Mouse (Mus musculus) embryo, embryonic 10 days (tissue): ENCODE results near the gene BC004004.

Experiments used
- DNase-seq: peaks from one replicate; pipeline ENCODE4 v3.0.0-alpha.2; 2015; ENCODE audit warnings: low spot score

BC004004 gene

DNA sequence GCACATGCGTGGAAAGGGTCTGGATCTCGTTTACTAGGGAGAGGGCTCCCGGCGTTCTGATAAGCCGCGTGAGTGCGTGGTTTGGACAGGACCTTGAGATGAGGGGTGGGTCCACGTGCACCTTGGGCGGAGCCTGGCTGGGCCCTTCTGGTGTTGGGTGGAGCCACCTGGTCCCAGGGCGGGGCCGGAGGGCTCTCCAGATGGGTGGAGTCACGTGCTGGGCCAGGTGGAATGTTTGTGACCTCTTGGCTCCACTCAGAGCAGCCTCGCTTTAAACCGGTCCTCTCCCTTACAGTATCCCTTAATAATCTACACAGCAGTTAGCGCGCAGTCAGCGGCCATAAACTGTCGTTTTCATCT, 54.0 kb downstream of the BC004004 start:
- peak; percentile 61 for DNase-seq

DNA sequence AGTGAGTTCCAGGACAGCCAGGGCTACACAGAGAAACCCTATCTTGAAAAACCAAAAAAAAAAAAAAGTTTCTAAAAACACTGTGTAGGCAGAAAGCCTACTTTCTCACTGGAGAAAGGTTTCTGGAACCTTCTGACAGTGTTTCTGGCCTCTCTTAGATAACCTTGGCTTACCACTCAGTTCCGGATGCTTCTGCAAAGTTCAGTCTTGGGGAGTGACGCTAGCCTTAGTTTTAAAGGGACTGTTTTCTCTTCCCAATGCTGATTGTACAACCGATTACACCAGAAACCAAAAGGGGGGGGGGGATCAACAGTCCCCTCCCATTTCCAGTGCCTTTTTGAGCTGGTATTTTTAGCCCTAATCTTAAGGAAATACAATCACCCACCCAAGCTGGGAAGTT, 55.0 kb downstream of the BC004004 start:
- no peak for DNase-seq

- DNase-seq = no peak
These were observed 57.2 kb downstream of the BC004004 start for GRCm38 (mm10) chr17:29325831-29326230.

GRCm38 (mm10) chr17:29326531-29327529, 58.2 kb downstream of the BC004004 start:
- peak; percentile 70 for DNase-seq

GRCm38 (mm10) chr17:29327691-29328090, 59.1 kb downstream of the BC004004 start:
- DNase-seq = no peak

DNA sequence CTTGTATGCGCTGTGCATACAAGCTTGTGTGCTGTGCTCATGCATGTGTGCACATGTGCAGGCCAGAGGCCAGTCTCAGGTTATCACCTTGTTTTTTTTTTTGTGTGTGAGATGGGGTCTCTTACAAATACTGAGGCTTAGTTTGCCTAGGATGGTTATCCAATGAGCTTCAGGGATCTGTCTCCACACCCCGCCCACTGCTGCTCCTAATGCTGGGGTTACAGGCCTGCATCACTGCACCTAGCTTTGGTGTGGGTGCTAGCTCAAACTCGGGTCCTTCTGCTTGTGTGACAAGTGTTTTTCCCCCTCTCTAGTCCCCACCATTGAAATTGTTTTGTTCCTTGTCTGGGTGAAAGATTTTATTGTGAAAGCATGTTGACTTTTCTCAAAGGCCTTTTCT, 61.6 kb downstream of the BC004004 start:
- no peak for DNase-seq

GRCm38 (mm10) chr17:29330671-29331410, 62.3 kb downstream of the BC004004 start:
- no peak for DNase-seq

DNA sequence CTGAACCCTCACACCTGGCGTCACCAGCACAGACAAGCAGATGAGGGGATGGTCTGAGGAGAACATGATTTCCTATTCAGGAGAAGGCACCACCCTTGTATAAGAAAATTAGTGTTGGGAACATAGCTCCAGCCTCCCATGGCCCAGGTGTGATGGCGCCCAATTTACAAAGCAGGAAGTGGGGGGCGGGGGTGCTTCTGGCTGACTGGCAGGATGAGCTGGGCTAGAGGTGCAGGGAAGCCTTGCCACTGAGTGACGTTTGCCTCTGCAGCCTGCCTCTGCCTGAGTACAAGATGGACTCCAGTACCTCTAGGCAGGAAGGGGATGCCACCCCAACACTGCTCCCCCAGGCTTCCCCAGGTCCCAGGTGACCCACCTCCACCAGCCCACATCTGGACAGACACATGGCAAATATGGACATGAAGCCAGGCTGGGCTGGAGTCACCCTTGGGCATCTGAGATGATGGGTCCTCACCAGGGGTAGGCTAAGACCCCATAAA, 63.6 kb downstream of the BC004004 start:
- no peak for DNase-seq

- DNase-seq = no peak
These were observed 67.8 kb downstream of the BC004004 start for GRCm38 (mm10) chr17:29336266-29336990.

- no peak for DNase-seq
These were observed 69.6 kb downstream of the BC004004 start for GRCm38 (mm10) chr17:29337979-29338823.

- DNase-seq = no peak
These were observed 70.7 kb downstream of the BC004004 start for GRCm38 (mm10) chr17:29339170-29339768.

GRCm38 (mm10) chr17:29340406-29341261, 72.0 kb downstream of the BC004004 start:
- DNase-seq = no peak

DNA sequence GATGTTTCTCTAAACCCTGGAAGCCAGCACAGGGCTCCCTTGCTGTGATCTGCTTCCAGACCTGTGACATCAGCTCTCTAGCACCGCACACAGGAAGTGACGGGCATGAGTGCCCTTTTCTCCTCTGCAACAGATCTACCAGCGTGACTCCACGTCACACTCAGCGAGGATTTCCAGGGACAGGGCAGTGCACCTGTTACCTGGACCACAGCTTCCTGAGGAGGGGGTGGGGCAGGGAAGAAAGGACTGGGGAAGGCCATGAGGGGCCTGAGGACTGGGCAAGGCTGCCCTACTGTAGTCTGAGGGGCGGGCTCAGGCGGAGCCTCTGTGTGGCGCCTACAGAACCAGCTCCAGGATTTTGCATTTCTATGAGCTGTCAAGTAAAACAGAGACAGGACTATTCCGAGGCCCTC, 73.0 kb downstream of the BC004004 start:
- DNase-seq = peak; percentile 51

DNA sequence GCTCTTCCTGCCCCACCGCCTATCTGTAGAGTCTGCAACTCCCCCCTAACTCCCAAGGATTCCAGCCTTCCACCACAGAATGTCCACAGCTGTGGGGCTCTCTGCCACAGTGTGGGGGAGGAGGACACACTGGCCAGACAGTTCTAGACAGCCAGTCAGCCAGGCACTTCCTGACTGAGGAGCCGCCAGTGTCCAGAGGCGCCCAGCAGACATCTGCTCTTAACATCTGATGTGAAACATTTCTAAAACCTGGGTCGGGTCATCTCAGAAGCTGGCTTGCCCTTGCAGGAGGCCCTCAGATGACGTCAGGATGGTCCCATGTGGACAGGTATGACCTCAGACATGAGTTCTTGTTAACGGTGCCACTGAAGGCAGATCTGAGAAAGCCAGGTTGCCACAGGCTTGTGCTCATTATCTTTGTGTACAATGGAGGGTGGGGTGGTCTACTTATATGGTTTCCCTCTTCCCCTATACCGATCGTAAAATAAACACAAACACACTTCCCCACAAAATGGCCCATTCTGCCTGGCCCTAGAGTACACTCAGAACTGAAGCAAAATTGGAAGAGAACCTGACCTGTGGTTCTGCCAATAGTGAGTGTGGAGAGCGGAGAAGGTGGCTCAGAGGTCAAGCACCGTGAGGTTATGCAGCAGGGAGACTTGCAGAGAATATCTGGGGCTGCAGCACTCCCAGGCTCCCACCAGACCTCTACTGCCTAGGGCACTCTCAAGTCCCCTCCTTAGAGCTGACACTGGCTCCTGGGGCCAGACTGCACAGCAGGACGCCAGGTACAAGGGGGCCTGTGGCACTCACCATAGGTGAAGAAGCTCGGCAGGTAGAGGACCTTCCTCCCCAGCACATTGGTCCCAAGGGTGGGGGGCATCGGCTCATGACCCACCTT, 73.7 kb downstream of the BC004004 start:
- DNase-seq = peak; percentile 47

DNA sequence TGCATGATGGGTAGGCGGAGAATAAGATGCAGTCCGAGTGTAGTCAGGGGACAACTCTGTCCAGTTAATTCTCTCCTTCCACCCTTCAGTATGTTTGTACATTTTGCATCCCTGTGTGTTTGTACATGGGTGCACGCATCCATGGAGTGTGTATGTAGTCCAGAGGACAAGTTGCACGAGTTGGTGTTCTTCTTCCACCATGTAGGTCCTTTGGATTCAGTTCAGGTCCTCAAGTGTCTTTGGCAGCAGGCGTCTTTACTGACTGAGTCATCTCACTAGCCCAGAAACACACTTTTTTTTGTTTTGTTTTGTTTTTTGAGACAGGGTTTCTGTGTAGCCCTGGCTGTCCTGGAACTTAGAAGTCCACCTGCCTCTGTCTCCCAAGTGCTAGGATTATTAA, 74.7 kb downstream of the BC004004 start:
- no peak for DNase-seq

GRCm38 (mm10) chr17:29345272-29345671, 76.7 kb downstream of the BC004004 start:
- DNase-seq = no peak

- DNase-seq = peak; percentile 52
These were observed 78.0 kb downstream of the BC004004 start for GRCm38 (mm10) chr17:29346496-29347125.

- no peak for DNase-seq
These were observed 78.6 kb downstream of the BC004004 start for GRCm38 (mm10) chr17:29347126-29347644.
